Mouse (Mus musculus) erythroblast, embryonic 14.5 days (primary cell): ENCODE data around the gene Defb36. TPM values are rescaled to one million over a fixed set of nuclear protein-coding genes. Genes with fewer than 3 reads are reported as not detected.

Experiments used
- H3K27me3 ChIP-seq: 2 replicates; pipeline ENCODE4 v1.6.1; 2012; ENCODE audit warnings: inconsistent platforms; ENCODE audit not compliant: control insufficient read depth
- H3K36me3 ChIP-seq: 2 replicates; pipeline ENCODE4 v1.6.1; 2012; ENCODE audit warnings: mild to moderate bottlenecking, inconsistent platforms; ENCODE audit not compliant: control insufficient read depth
- H3K4me1 ChIP-seq: 2 replicates; pipeline ENCODE4 v1.6.1; 2012; ENCODE audit warnings: inconsistent platforms; ENCODE audit not compliant: control insufficient read depth
- H3K4me3 ChIP-seq: replicated peaks from 2 replicates; pipeline ENCODE3; 2012; ENCODE audit warnings: moderate library complexity, mild to moderate bottlenecking, inconsistent platforms
- H3K9me3 ChIP-seq: 2 replicates; pipeline ENCODE4 v1.6.1; 2012; ENCODE audit warnings: low read length, inconsistent platforms, mixed read lengths; ENCODE audit not compliant: control insufficient read depth
- GATA1 ChIP-seq: IDR thresholded peaks from 2 replicates; pipeline ENCODE4 v1.6.1; 2012; ENCODE audit warnings: low read length, inconsistent platforms, mixed read lengths
- TAL1 ChIP-seq: IDR thresholded peaks from 3 replicates; pipeline ENCODE4 v1.6.1; 2012; ENCODE audit warnings: low read length, inconsistent platforms, mixed read lengths
- polyA plus RNA-seq: library from polyadenylated mRNA; stranded (reverse); fragments of >175 nt; gene quantifications from 2 replicates; pipeline ENCODE4 v1.2.3, GENCODE M21; 2012

Defb36 gene
- polyA plus RNA-seq, 1 experiment = not detected

DNA sequence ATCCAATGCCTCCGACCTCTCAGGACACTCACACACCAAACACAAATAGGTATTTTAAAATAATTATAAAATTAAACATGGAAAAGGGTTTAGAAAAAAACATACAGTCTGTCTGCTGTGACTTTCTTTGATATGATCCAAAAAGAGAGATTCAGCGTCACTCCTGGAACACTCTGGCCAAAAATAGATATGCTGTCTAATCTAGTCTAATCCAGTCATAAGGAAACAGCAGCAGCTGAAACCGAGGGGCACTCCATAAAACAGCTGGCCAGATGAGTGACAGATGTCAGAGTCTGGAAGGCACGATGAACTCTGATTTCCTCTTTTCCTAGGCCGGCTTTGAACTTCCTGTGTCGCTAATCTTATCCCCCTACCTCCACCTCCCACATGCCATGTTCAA is 12.3 kb downstream of the Defb36 start:
- H3K9me3 ChIP-seq = no peaks in the 10 kb centered on the region
- no peaks in the 10 kb centered on the region for H3K4me1 ChIP-seq
- H3K27me3 ChIP-seq = no peaks in the 10 kb centered on the region
- no peak for TF ChIP-seq GATA1
- TF ChIP-seq TAL1 = no peak
- no peak overlapping the region for H3K4me3 ChIP-seq
- no peaks in the 10 kb centered on the region for H3K36me3 ChIP-seq

GRCm38 (mm10) chr2:152617374-152617773 is 13.2 kb downstream of the Defb36 start:
- H3K36me3 ChIP-seq = no peaks in the 10 kb centered on the region
- no peak for TF ChIP-seq TAL1
- TF ChIP-seq GATA1 = no peak

GRCm38 (mm10) chr2:152620367-152621134 is 16.4 kb downstream of the Defb36 start:
- Histone ChIP-seq H3K27me3 (peaks cover 10% of the 10 kb centered on the region), H3K36me3 (no peaks in the 10 kb centered on the region), H3K9me3 (no peaks in the 10 kb centered on the region), H3K4me3 (no peak overlapping the region), H3K4me1 (no peaks in the 10 kb centered on the region)
- TF ChIP-seq GATA1 (no peak), TAL1 (no peak)

More at GRCm38 (mm10) chr2:152617374-152617773, 13.2 kb downstream of the Defb36 start:
- H3K4me1 ChIP-seq = no peaks in the 10 kb centered on the region
- H3K4me3 ChIP-seq = no peak overlapping the region
- H3K9me3 ChIP-seq = no peaks in the 10 kb centered on the region
- H3K27me3 ChIP-seq = no peaks in the 10 kb centered on the region

DNA sequence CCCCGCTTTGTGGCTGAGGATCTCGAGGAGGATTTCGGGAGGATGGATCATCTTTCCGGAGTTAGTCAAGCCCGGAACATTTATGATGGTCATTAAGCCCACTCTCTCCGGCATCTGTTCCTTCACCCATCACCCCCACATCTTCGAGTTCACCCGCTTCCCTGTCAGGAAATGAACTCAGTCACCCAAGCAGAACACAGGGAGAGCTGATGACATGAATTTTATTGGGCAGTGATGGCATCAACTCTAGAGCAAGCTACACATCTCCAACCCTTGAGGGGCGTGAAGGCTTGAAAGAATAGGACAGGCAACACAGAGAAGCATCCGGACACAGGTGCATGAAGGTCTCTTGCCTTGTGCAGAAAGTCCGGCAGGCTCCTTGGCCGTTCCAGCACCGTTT is 18.0 kb downstream of the Defb36 start:
- no peak overlapping the region for H3K4me3 ChIP-seq
- peaks cover 2% of the 10 kb centered on the region; the same call in 1 of the 2 replicates for H3K4me1 ChIP-seq
- peaks cover 26% of the 10 kb centered on the region for H3K27me3 ChIP-seq
- no peaks in the 10 kb centered on the region for H3K36me3 ChIP-seq
- no peak for TF ChIP-seq TAL1
- TF ChIP-seq GATA1 = no peak
- H3K9me3 ChIP-seq = no peaks in the 10 kb centered on the region

DNA sequence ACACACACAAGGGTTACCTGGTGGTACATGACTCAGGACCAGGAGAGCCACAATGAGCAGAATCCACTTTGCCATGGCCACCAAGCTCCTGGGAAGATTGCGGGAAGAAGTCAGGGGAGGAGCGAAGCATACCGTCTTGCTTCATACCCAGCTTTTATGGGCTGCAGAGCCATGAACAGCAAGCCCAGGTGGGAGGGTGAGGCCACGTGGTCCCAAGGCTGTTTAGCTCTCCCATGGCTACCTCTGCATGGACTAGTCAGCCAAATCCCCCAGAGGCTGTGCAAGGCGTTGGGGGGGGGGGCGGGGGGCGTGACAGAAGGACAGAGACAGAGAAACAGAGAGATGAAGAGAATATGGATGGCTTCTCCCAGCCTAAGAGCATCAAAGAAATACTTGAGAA is 18.8 kb downstream of the Defb36 start, which contains the start of gene Defb25:
Gene Defb25, minus strand, starts transcription at position 101 of the 400 bp plus-strand sequence.
- no peak within 1 kb of the TSS for H3K4me3 ChIP-seq
- TF ChIP-seq GATA1 (no peak), TAL1 (no peak)
- no peaks in the 10 kb centered on the region for H3K9me3 ChIP-seq
- H3K27me3 ChIP-seq = peaks cover 34% of the 10 kb centered on the region
- peaks cover 2% of the 10 kb centered on the region; the same call in 1 of the 2 replicates for H3K4me1 ChIP-seq
- no peaks in the 10 kb centered on the region for H3K36me3 ChIP-seq

DNA sequence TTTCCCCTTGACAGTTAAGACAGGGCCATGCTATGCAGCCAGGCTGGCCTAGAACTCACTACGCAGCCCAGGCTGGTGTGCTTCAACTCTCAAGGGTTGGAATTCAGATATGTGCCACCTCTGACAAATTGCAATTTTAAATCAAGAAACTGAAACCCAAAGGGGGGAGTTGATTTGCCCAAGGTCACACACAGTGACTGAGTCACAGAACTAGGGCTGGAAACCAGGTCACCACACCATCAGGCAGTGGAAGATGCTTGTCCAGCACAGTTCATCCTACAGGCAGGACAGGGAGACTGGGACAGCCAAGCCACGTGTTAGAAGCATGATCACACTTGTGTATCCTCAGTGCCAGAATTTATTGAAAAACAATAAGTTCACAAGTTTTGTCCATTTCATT is 20.4 kb downstream of the Defb36 start:
- TF ChIP-seq GATA1 (no peak), TAL1 (no peak)
- Histone ChIP-seq H3K4me3 (no peak overlapping the region), H3K4me1 (peaks cover 2% of the 10 kb centered on the region; the same call in 1 of the 2 replicates), H3K36me3 (no peaks in the 10 kb centered on the region), H3K27me3 (peaks cover 46% of the 10 kb centered on the region), H3K9me3 (no peaks in the 10 kb centered on the region)

GRCm38 (mm10) chr2:152625256-152625655 is 21.1 kb downstream of the Defb36 start:
- Histone ChIP-seq H3K9me3 (no peaks in the 10 kb centered on the region), H3K27me3 (peaks cover 46% of the 10 kb centered on the region), H3K4me1 (peaks cover 2% of the 10 kb centered on the region; the same call in 1 of the 2 replicates), H3K4me3 (no peak overlapping the region), H3K36me3 (no peaks in the 10 kb centered on the region)
- TF ChIP-seq GATA1 (no peak), TAL1 (no peak)

DNA sequence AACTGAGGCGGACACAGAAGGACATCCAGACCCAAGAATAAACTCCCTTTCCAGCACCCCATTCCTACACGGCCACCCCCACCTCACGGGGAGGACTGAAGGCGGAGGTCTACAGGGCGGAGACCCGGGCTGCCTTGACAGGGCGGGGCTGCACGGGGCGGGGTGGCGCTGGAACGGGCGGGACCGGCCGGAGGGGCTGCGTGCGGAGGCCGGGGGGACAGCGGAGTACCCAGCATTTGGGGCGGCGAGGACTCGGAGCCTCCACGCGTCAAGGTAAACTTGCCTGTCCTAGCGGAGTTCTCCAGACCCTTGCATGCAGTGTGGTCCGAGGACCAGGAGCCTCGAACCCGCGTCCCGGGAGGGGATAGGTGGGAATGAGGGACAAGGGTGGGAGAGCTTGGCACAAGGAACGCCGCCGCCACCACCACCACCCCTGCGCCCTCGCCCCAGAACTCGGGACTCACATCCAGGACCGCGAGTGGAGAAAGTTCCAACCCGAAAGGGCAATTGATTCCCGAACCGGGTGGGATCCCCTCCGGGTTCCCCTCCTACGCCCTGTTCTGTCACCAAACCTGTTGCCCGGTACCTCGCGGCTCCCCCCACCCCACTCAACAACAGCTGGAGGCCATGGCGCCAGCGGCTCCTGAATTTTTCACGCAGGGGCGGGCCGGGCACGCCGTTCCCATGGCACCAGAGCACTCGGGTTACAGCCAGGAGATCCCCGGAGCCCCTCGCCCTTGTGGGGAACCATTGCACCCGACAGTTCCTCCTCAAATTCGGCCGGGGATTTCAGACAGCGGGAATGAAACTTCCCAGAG is 22.9 kb downstream of the Defb36 start, which contains the start of gene Rem1:
Gene Rem1, plus strand, starts transcription at position 178 of the 818 bp plus-strand sequence.
- TF ChIP-seq TAL1 (no peak), GATA1 (no peak)
- no peaks in the 10 kb centered on the region for H3K36me3 ChIP-seq
- peaks cover 46% of the 10 kb centered on the region for H3K27me3 ChIP-seq
- peaks cover 2% of the 10 kb centered on the region; the same call in 1 of the 2 replicates for H3K4me1 ChIP-seq
- no peak within 1 kb of the TSS for H3K4me3 ChIP-seq
- no peaks in the 10 kb centered on the region for H3K9me3 ChIP-seq

DNA sequence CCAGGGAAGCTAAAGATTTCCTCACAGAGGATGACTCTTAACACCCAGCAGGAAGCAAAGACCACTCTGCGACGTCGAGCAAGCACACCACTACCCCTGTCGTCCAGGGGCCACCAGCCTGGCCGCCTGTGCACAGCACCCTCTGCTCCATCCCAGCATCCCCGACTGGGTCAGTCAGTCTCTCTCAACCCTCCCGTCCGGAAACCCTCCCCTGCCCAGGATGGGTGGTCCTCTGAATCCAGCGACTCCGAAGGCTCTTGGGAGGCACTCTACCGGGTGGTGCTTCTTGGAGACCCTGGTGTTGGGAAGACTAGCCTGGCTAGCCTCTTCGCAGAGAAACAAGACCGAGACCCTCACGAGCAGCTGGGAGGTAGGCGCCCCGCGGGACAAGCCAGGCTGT is 23.9 kb downstream of the Defb36 start:
- peaks cover 46% of the 10 kb centered on the region for H3K27me3 ChIP-seq
- H3K4me1 ChIP-seq = peaks cover 2% of the 10 kb centered on the region; the same call in 1 of the 2 replicates
- H3K4me3 ChIP-seq = no peak overlapping the region
- H3K9me3 ChIP-seq = no peaks in the 10 kb centered on the region
- no peaks in the 10 kb centered on the region for H3K36me3 ChIP-seq
- TF ChIP-seq GATA1 (no peak), TAL1 (no peak)
